Mouse (Mus musculus): ENCODE data around the gene Fam205a2. TPM values are rescaled to one million over a fixed set of nuclear protein-coding genes. Genes with fewer than 3 reads are reported as not detected.
"Not testable (repeated sequence)": the region's sequence is repeated elsewhere in the genome, so short reads cannot be mapped to it uniquely, and the experiment has no call there.

The Fam205a2 gene
- not detected in 2 replicates for polyA plus RNA-seq (2015; fragmentation: Nextera tagmentation; extraction: Ambion mirVana)

- H3K4me3 ChIP-seq (replicated peaks); H3K9me3 ChIP-seq; H3K4me2 ChIP-seq (replicated peaks); H3K36me3 ChIP-seq; H3K9ac ChIP-seq; H3K27ac ChIP-seq; ATAC-seq; H3K27me3 ChIP-seq (replicated peaks); H3K4me1 ChIP-seq (replicated peaks): not testable (repeated sequence)
- WGBS: no CpG with 5 or more reads among the region's 1 CpGs
These were observed at the start of gene Fam205a2 for GRCm38 (mm10) chr4:42528075-42528474. Gene Fam205a2 (minus strand): TSS chr4:42528175.

Other genes with a start within 250 kb of the Fam205a2 start
- gene Gm21953, start 233.9 kb downstream of the Fam205a2 start, polyA plus RNA-seq (2015; fragmentation: Nextera tagmentation; extraction: Ambion mirVana): not detected in 2 replicates
- not detected in 2 replicates for gene Fam205a3, start 209.8 kb downstream of the Fam205a2 start, polyA plus RNA-seq (2015; fragmentation: Nextera tagmentation; extraction: Ambion mirVana)
- gene Gm21586, start 88.8 kb downstream of the Fam205a2 start, polyA plus RNA-seq (2015; fragmentation: Nextera tagmentation; extraction: Ambion mirVana): not detected in 2 replicates
- gene Gm2163, start 61.4 kb downstream of the Fam205a2 start, polyA plus RNA-seq (2015; fragmentation: Nextera tagmentation; extraction: Ambion mirVana): not detected in 2 replicates
- gene Gm10591, start 84.0 kb upstream of the Fam205a2 start, polyA plus RNA-seq (2015; fragmentation: Nextera tagmentation; extraction: Ambion mirVana): not detected in 2 replicates
- 0.58 TPM in 1 of 2 replicates, not detected in the other for gene Gm2564, start 101.5 kb upstream of the Fam205a2 start, polyA plus RNA-seq (2015; fragmentation: Nextera tagmentation; extraction: Ambion mirVana)
- not detected in 2 replicates for gene Ccl27b, start 127.1 kb upstream of the Fam205a2 start, polyA plus RNA-seq (2015; fragmentation: Nextera tagmentation; extraction: Ambion mirVana)
- not detected in 2 replicates for gene Il11ra2, start 133.7 kb upstream of the Fam205a2 start, polyA plus RNA-seq (2015; fragmentation: Nextera tagmentation; extraction: Ambion mirVana)
- 0.30 TPM in 1 of 2 replicates, not detected in the other for gene 4930578G10Rik, start 207.4 kb upstream of the Fam205a2 start, polyA plus RNA-seq (2015; fragmentation: Nextera tagmentation; extraction: Ambion mirVana)
- gene Ccl19, start 228.4 kb upstream of the Fam205a2 start, polyA plus RNA-seq (2015; fragmentation: Nextera tagmentation; extraction: Ambion mirVana): not detected in 2 replicates
- gene Ccl21a, start 245.8 kb upstream of the Fam205a2 start, polyA plus RNA-seq (2015; fragmentation: Nextera tagmentation; extraction: Ambion mirVana): 85.7 and 88.1 TPM in 2 replicates